Mouse (Mus musculus) MEL-GATA-1-ER (cell line): ENCODE results near the gene Cdh23.

ENCODE experiments used
- DNase-seq: peaks from one replicate; pipeline ENCODE4 v3.0.0-alpha.2; 2012; ENCODE audit warnings: low read depth; ENCODE audit errors: extremely low read depth

Gene Cdh23

DNA sequence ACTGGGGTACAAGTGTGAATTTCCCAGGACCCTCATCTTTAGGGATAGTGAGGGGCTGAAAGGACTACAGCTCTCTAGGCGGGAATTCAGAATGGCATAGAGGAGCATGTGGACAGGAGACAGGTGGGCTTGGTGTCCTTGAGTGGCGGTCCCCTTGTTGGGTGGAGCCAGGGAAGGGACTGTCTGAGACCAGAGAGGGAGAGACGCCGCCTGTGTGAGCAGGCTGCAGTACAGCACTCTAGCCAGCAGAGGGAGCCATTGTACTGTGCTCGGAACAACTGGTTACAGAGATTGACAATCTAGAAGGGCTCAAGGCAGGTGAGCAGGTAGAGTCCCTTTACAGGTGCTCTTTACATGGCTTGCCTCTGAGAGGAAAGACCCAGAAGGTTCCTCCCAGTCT lies 288.5 kb downstream of the Cdh23 start:
- DNase-seq = no peak

DNA sequence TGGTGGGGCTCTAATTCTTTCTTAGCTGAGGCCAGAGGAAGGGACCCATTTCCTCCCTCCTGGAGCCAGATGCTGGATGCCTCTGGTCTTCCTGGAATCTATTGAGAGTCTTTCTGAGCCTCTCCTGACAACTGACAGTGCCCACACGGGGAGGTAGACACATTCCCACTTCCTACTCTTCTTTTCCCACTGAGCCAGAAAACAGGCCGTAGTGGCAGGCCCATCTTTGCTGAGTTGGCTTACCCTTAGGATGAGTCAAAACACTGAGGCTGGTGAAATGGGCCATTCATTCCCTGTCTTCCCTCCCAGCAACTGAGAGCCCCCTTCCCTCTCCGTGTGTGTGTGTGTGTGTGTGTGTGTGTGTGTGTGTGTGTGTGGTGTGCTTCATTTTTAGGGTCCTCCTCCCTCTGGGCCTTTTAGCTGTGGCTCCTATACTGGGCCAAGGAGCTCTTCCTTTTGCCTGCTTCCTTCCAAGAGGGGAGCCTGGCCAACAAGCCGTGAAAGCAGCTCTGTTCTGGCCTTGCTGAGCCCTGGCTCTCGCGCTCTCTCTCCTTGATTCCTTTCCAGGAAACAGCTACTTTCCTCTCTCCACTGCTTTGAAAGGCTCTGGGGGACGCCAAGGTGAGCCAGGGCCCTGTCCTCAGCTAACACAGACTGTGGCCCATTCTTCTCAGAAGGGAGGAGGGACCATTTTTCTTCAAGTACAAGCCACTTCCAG lies 290.7 kb downstream of the Cdh23 start:
- no peak for DNase-seq

DNA sequence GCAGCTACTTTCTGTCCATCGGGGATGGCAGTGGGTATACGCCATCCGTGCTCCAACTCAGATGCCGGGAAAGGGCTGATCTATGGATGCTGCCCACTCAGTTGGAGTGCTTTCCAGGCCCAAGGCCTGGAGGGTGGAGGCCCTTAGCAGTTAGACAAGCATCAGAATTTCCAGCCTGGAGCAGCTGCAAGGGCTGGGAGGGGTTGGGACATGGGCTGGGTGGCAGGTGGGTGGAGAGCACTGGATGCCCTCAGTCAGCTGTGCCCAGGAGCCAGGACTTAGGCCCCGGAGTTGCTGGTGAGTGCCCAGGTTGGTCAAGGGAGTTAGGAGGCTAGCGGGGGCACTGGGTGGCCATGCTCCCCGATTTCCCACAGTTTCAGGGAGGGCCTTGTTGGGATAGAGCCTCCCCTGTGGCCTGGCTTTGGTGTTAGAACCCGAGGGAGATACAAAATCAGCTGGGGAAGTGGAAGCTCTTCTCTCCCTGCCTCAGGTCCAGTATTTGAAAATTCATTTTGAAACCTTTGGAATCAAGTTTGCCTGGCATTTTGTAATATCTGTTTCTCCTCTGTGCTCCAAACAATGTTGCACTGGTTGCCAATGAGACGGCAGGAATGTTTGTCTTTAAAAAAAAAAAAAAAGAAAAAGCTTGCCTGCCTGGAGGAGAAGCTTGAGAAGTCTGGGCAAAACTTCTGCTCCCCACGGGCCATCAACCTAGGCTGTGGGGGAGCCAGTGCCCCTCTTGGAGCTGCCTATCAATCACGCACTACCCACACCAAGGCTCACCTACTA lies 295.6 kb downstream of the Cdh23 start:
- no peak for DNase-seq

DNA sequence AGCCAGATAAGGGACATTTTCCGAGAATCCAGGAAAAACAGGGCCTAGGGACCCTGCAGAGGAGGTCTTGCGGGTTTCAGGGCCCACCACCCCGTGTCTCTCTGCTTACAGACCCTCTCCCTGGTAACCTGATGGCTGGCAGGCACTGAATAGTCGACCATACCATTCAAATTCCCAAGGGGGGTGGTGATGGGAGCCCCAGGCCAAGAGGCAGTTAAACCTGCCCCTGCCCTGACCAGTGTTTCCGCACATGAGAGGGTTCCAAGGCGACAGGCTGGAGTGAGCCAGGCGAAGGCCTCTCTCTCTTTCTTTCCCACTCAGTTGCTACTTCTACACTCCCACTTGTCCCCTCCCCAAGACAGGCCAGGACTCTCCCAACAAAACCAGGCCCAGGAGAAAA lies 296.8 kb downstream of the Cdh23 start, which contains the start of gene Gm17455:
TSS of gene Gm17455 (plus strand) at position 278 of the 400 bp plus-strand sequence.
- no peak for DNase-seq

- no peak for DNase-seq
Observed at GRCm38 (mm10) chr10:60398051-60398814, 298.1 kb downstream of the Cdh23 start.

DNA sequence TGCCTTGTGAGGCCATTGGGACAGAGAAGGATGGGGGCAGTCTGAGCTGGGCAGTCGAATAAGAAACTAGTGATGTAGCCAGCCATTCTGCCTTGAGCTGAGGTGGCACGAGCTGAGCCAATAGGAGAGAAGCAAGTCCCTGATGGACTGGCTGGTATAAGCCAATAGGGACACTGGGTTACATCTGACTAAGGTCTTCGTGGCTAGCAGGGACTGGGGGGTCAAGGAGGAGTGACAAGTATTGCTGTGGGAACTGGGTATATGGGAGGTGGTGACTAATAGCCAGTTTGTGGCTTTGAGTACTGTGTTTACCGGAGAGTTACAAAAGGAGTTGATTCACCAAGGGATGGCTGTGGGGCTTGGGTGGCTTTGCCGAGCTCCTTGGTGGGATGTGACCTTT lies 300.7 kb downstream of the Cdh23 start:
- DNase-seq = no peak

DNA sequence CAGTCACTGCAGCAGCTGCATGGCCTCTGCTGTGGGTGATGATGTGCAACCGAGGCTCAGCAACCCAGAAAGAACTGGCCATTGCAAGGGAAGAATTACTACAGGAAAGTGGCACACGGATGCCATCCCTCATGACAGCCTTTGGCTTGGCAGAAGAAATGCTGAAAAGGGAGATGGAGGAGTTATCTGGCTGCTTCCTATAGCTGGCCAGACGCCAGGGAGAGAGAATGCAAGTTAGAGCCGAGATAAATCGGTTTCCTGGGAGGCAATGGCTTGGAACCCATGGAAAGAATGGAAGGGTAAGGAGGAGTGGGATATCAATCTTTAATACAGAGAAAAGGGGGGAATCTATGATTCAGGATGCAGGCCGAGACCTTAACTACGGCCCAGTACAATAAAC lies 301.4 kb downstream of the Cdh23 start:
- DNase-seq = no peak

- no peak for DNase-seq
Observed at GRCm38 (mm10) chr10:60391661-60392060, 304.6 kb downstream of the Cdh23 start.

GRCm38 (mm10) chr10:60390904-60391420 lies 305.3 kb downstream of the Cdh23 start:
- no peak for DNase-seq

DNA sequence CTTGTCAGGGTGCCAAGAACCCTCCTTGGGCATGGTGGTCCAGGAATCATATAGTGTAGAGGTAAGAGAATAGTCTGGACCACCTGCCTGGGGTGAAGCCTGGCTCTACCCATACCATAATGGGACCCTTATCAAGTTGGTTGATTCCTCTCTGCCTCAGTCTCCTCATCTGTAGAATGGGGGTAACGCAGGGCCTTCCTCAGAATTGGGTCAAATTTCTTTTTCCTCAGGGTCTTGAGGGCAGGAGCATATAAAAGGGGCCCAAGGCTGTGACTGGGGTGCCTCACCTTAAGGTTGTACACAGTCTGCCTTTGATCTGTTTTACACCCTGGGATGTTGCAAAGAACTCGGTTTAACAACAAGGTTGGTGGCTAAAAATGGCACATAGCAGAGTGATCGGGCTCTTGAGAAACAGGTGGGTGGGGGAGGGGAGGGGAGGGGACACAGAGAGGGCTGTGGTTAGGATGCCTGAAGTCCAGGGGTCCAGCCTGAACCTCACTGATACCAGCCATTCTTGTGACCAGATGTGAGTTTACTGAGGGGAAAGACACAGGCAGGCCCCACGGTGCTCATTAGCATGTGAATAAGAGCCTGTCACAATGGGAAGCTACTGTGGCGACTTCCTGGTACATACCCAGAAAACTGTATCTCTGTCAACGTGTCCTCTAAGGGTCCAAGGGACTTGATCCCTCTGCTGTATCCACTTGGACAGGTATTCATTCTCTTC lies 305.9 kb downstream of the Cdh23 start:
- no peak for DNase-seq

GRCm38 (mm10) chr10:60389447-60389865 lies 306.8 kb downstream of the Cdh23 start:
- peak; percentile 68 for DNase-seq

DNA sequence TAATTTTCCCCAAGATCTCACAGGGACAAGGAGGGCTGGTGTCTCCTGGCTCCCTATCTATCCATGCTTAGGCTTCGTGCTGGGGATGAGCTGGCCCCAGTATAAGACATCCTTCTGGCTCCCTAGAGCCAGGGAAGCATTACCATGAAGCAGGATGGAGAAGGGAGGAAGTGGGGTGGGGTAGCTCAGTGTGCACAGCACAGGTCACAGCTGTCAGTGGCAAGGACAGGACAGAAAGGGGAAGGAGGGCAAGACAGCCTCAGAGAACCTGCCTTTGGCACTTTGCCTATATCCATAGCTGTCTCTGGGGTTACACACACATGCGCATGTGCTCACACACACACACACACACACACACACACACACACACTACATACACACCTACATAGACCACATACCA lies 308.0 kb downstream of the Cdh23 start:
- DNase-seq = peak; percentile 43

DNA sequence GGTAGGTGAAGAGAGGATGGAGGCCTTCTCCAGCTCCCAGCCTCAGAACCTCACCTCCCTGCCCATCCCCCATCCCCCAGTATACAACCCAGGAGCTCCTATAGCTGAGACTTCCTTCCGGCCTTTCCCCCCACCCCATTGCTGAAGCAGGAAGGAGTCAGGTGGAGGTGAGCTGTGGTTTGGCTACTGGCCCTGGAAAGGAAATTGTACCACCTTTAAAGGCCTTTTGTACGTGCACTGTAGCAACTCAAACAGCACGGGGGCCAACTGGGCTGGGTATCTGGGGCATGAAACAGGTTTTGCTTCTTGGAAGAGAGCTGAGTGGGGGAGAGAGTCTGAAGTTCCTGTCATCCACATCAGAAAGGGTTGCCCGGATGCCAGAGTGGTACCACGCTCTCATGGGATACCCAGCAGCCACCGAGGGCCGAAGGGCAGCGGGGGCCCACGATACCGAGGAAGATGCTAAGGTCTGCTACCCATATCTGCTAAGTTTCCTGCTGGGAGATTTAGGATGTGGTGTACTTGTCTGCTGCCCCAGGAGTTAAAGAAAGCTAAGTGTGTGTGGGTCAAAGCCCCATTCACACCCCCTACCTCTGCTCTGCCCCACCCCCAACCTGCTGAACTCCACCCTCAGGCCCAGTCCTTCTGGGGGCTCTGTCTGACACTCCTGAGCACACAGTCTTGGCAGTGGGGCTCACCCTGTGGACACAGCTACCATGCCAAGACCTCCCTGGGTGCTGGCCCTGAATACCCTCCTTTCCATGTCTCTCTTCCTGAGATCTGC lies 315.0 kb downstream of the Cdh23 start:
- no peak for DNase-seq

DNA sequence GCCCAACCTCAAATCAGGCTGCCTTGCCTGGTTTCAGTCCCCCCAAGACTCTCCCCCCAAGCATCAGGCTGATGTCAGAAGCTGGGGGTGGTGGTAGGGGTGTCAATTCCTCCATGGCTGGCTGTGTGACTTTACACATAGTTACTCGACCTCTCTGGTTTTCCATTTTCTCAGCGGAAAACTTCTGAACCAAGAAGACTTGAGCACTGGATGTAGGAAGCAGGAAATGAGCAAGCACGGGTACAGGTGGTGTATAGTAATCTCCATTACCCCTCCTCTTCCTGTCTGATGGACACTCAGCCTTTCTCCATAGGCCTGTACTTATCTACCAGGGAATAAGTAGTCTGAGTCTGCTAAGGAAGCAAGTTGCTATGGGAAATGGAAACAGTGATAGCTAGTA lies 316.1 kb downstream of the Cdh23 start:
- no peak for DNase-seq

DNA sequence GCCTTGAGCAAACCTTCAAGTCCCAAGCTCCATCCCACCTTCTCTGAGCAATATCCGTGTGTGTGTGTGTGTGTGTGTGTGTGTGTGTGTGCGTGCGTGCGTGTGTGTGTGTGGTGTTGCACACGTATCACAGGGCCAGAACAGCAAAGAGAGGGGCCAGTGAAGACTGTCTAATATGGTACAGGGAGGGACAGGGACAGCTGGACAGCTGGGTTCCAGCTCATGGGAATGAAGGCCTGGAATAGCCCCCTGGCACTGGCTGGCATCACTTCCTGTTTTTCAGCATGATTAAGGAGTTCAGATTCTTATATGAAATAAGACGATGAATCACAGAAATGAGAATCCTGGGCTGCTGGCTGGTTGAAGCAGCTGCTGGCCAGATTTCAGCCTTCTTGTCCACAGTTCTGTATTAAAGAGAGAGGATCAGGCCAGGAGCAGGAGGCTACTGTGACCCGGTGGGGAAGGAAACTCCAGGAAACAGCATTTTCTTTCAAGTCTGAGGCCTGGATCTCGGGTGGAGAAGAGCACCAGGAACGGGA lies 316.8 kb downstream of the Cdh23 start:
- no peak for DNase-seq

GRCm38 (mm10) chr10:60376704-60377103 lies 319.6 kb downstream of the Cdh23 start:
- DNase-seq = no peak

DNA sequence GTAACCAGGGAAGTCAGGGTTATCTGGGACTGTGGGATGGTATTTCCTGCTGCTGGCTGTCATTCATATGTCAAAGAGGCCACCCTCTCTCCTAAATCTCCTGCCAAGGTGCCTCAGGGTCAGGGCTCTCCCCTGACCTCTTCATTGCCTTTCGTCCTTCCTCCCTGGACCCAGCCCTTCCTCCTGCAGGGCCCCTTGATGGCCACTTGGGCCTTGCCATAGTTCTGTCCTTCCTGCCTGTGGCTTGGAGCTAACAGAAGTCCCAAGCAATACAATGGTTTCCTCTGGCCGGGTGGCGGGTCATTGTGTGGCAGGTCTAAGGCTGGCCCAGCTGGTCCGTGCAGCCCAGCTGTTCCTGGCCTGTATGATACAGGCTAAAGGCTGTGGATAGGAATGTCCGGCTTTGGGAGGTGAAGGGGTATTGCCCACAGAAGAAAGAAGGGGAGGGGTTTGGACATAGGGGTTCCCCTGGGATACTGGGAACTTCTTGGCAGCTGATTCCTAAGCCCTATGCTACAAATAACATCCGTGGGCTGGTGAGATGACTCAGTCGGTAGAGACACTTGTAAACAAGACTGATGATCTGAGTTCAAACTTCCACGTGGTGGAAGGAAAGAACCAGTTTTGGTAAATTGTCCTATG lies 322.2 kb downstream of the Cdh23 start:
- DNase-seq = no peak

- no peak for DNase-seq
Observed at GRCm38 (mm10) chr10:60373543-60373936, 322.8 kb downstream of the Cdh23 start.

- DNase-seq = no peak
Observed at GRCm38 (mm10) chr10:60371596-60372386, 324.5 kb downstream of the Cdh23 start.
